Mouse (Mus musculus) embryonic fibroblast, embryonic 13.5 days (primary cell): ENCODE results near the gene Rbm25. TPM values are rescaled to one million over a fixed set of nuclear protein-coding genes. Genes with fewer than 3 reads are reported as not detected.
A peak's percentile ranks its signal among the peaks of the same experiment; 100 is the strongest.
"Not testable (repeated sequence)": the region's sequence is repeated elsewhere in the genome, so short reads cannot be mapped to it uniquely, and the experiment has no call there.

Experiments
- H3K27ac ChIP-seq: 2 replicates; pipeline ENCODE4 v1.5.1; 2012; ENCODE audit warnings: low read length, control low read depth, inconsistent platforms; ENCODE audit not compliant: insufficient read depth
- H3K4me1 ChIP-seq: 2 replicates; pipeline ENCODE4 v1.6.1; 2011; ENCODE audit warnings: low read length; ENCODE audit not compliant: control insufficient read depth, insufficient read depth
- H3K4me3 ChIP-seq: 2 replicates; pipeline ENCODE4 v1.5.1; 2011; ENCODE audit warnings: mild to moderate bottlenecking, control low read depth, low read length; ENCODE audit not compliant: insufficient read depth
- CTCF ChIP-seq: IDR thresholded peaks from 2 replicates; pipeline ENCODE4 v1.5.1; 2011; ENCODE audit warnings: mild to moderate bottlenecking, control low read depth, low read length, moderate library complexity, borderline replicate concordance; ENCODE audit not compliant: insufficient read depth
- POLR2A ChIP-seq: IDR thresholded peaks from 2 replicates; pipeline ENCODE4 v1.6.1; 2011; ENCODE audit warnings: low read depth, mild to moderate bottlenecking, control low read depth, low read length, moderate library complexity
- polyA plus RNA-seq: library from polyadenylated mRNA; stranded (reverse); fragments of >200 nt; gene quantifications from 2 replicates; pipeline ENCODE4 v1.2.4, GENCODE M21; 2011; ENCODE audit warnings: low read depth; ENCODE audit not compliant: missing spikeins, insufficient read length

Rbm25 gene
- polyA plus RNA-seq, 1 experiment: 152 TPM

- Histone ChIP-seq H3K27ac (no peak overlapping the region), H3K4me1 (no peaks in the 10 kb centered on the region), H3K4me3 (no peak overlapping the region)
- TF ChIP-seq POLR2A: no peak
- no peak for TF ChIP-seq CTCF
These were observed 28.8 kb upstream of the Rbm25 start for GRCm38 (mm10) chr12:83602285-83602684.

- not testable (repeated sequence) for H3K4me3 ChIP-seq, H3K4me1 ChIP-seq, H3K27ac ChIP-seq
These were observed 24.6 kb upstream of the Rbm25 start for GRCm38 (mm10) chr12:83606411-83606810.

- H3K4me1 ChIP-seq: no peaks in the 10 kb centered on the region
- no peak overlapping the region for H3K4me3 ChIP-seq
- no peak overlapping the region for H3K27ac ChIP-seq
- no peak for TF ChIP-seq POLR2A
- no peak for TF ChIP-seq CTCF
These were observed 13.8 kb upstream of the Rbm25 start for GRCm38 (mm10) chr12:83617261-83617660.

GRCm38 (mm10) chr12:83618981-83619380 lies 12.1 kb upstream of the Rbm25 start:
- no peaks in the 10 kb centered on the region for H3K4me1 ChIP-seq
- H3K4me3 ChIP-seq: no peak overlapping the region
- TF ChIP-seq POLR2A (no peak), CTCF (no peak)
- H3K27ac ChIP-seq: no peak overlapping the region

- not testable (repeated sequence) for H3K4me1 ChIP-seq, H3K27ac ChIP-seq, H3K4me3 ChIP-seq
These were observed 10.3 kb upstream of the Rbm25 start for GRCm38 (mm10) chr12:83620694-83621093.

- no peak overlapping the region for H3K27ac ChIP-seq
- H3K4me3 ChIP-seq: no peak overlapping the region
- TF ChIP-seq POLR2A (no peak), CTCF (no peak)
- H3K4me1 ChIP-seq: no peaks in the 10 kb centered on the region
These were observed 8.8 kb upstream of the Rbm25 start for GRCm38 (mm10) chr12:83622031-83622755.

GRCm38 (mm10) chr12:83624321-83624720 lies 6.7 kb upstream of the Rbm25 start:
- Histone ChIP-seq H3K27ac (no peak overlapping the region), H3K4me1 (no peaks in the 10 kb centered on the region), H3K4me3 (no peak overlapping the region)
- TF ChIP-seq POLR2A: no peak

GRCm38 (mm10) chr12:83631743-83632679 lies 975 bp downstream of the Rbm25 start:
- peak overlapping the region; percentile 89 for H3K4me3 ChIP-seq
- TF ChIP-seq CTCF: no peak
- TF ChIP-seq POLR2A: peak; percentile 73
- H3K4me1 ChIP-seq: no peaks in the 10 kb centered on the region

GRCm38 (mm10) chr12:83632680-83633025 lies 1.6 kb downstream of the Rbm25 start:
- peak overlapping the region; percentile 90 for H3K27ac ChIP-seq
- TF ChIP-seq CTCF (no peak), POLR2A (no peak)
- H3K4me3 ChIP-seq: peak overlapping the region; percentile 89
- no peaks in the 10 kb centered on the region for H3K4me1 ChIP-seq

More at GRCm38 (mm10) chr12:83631743-83632679, 975 bp downstream of the Rbm25 start:
- peak overlapping the region; percentile 98 for H3K27ac ChIP-seq

- TF ChIP-seq CTCF (no peak), POLR2A (no peak)
- peak overlapping the region; percentile 21; the same call in 1 of the 2 replicates for H3K4me3 ChIP-seq
These were observed 2.8 kb downstream of the Rbm25 start for GRCm38 (mm10) chr12:83633807-83634206.

More at GRCm38 (mm10) chr12:83633807-83634206, 2.8 kb downstream of the Rbm25 start:
- Histone ChIP-seq H3K4me1 (no peaks in the 10 kb centered on the region), H3K27ac (no peak overlapping the region)
